Mouse (Mus musculus): Measurements from ENCODE around the gene Arrdc3.

- TF ChIP-seq CTCF (IDR thresholded peaks at IDR 0.05; ENCODE audit: borderline replicate concordance, extremely low read depth, insufficient read depth, insufficient read length) (no peak), POLR2A (IDR thresholded peaks at IDR 0.05; ENCODE audit: borderline replicate concordance, extremely low read depth, insufficient read depth, insufficient read length, poor library complexity, severe bottlenecking) (peak; percentile 99)
These were observed at the start of gene Arrdc3 for GRCm38 (mm10) chr13:80883190-80883589.
